Mouse (Mus musculus): ENCODE measurements at regions not wholly inside any gene's neighbourhood (a gene's known extent, or its start where the extent isn't known, plus 50 kb on each side); places are given as distances from the start of the nearest gene placed in this dataset.

DNA sequence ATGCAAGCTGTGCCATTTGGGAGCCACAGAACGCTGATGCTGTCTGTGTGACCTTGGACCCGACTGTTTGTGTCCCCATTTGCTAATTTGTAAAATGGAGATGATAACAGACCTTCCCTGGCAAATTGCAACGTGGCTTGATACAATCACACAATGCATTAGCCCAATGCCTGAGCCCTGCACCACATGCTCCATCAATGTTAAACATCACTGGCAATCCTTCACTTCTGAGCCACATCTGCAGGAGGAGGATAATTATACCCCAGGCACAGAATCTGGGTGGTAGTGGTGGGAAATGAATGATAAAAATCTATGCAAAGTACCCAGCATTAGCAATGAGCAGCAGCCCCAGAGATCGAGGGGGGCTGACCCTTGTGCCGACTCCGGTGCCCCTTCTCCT is 191.0 kb upstream of the Gjb5 start:
- ATAC-seq (ENCODE audit: extremely low read depth, insufficient number of reproducible peaks, low FRiP score, low TSS enrichment) = no peak
- Histone ChIP-seq H3K4me1 (0 out of 2 replicates have a peak, but pooled peaks cover 5% of the 10 kb centered on the region), H3K27ac (replicated peaks) (no peak overlapping the region), H3K9ac (no peak overlapping the region), H3K4me3 (no peak overlapping the region), H3K36me3 (no peaks in the 10 kb centered on the region), H3K27me3 (replicated peaks) (no peaks in the 10 kb centered on the region), H3K4me2 (no peak overlapping the region), H3K9me3 (no peaks in the 10 kb centered on the region)
- WGBS = 52% methylated on average over 6 of the region's 6 CpGs

- WGBS = 83% methylated on average over 6 of the region's 6 CpGs
These were observed 187.1 kb upstream of the Gjb5 start for GRCm38 (mm10) chr4:127545106-127545505.

DNA sequence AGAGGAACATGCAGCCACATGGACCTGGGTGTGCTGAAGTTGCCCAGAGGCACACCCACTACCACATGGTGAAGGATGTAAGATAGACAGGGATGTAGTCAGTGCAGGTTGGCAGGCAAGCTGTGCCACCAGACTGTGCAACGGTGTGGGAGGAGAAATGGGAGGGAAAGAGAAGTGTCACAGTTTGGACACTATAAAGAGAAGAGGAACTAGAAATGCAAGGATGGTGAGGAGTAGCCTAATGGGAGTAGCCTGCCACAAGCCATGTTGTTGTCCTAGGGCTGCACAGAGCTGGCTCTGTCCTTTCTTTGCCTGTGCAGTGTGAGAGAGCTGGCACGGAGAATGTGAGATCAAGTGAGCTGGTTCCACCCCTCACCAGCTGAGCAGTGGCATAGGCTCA is 185.3 kb upstream of the Gjb5 start:
- WGBS = 86% methylated on average over 2 of the region's 2 CpGs

More at GRCm38 (mm10) chr4:127545106-127545505, 187.1 kb upstream of the Gjb5 start:
- no peaks in the 10 kb centered on the region for H3K9me3 ChIP-seq
- H3K4me2 ChIP-seq = no peak overlapping the region
- 0 out of 2 replicates have a peak, but pooled peaks cover 5% of the 10 kb centered on the region for H3K4me1 ChIP-seq
- no peaks in the 10 kb centered on the region for H3K36me3 ChIP-seq
- no peak overlapping the region for H3K9ac ChIP-seq
- no peak overlapping the region for H3K4me3 ChIP-seq
- ATAC-seq (ENCODE audit: extremely low read depth, insufficient number of reproducible peaks, low FRiP score, low TSS enrichment) = no peak
- no peak overlapping the region for H3K27ac ChIP-seq (replicated peaks)
- no peaks in the 10 kb centered on the region for H3K27me3 ChIP-seq (replicated peaks)

GRCm38 (mm10) chr4:127542771-127543170 is 184.8 kb upstream of the Gjb5 start:
- Histone ChIP-seq H3K27ac (replicated peaks) (no peak overlapping the region), H3K4me2 (no peak overlapping the region), H3K4me1 (no peaks in the 10 kb centered on the region), H3K9ac (no peak overlapping the region), H3K36me3 (no peaks in the 10 kb centered on the region), H3K9me3 (no peaks in the 10 kb centered on the region), H3K27me3 (replicated peaks) (no peaks in the 10 kb centered on the region), H3K4me3 (no peak overlapping the region)
- ATAC-seq (ENCODE audit: extremely low read depth, insufficient number of reproducible peaks, low FRiP score, low TSS enrichment) = no peak
- WGBS = 59% methylated on average over 4 of the region's 4 CpGs

More for the DNA sequence above, 185.3 kb upstream of the Gjb5 start:
- H3K27ac ChIP-seq (replicated peaks) = no peak overlapping the region
- no peaks in the 10 kb centered on the region for H3K27me3 ChIP-seq (replicated peaks)
- H3K9ac ChIP-seq = no peak overlapping the region
- H3K4me3 ChIP-seq = no peak overlapping the region
- no peaks in the 10 kb centered on the region for H3K36me3 ChIP-seq
- no peaks in the 10 kb centered on the region for H3K4me1 ChIP-seq
- no peak overlapping the region for H3K4me2 ChIP-seq
- H3K9me3 ChIP-seq = no peaks in the 10 kb centered on the region
- no peak for ATAC-seq (ENCODE audit: extremely low read depth, insufficient number of reproducible peaks, low FRiP score, low TSS enrichment)

DNA sequence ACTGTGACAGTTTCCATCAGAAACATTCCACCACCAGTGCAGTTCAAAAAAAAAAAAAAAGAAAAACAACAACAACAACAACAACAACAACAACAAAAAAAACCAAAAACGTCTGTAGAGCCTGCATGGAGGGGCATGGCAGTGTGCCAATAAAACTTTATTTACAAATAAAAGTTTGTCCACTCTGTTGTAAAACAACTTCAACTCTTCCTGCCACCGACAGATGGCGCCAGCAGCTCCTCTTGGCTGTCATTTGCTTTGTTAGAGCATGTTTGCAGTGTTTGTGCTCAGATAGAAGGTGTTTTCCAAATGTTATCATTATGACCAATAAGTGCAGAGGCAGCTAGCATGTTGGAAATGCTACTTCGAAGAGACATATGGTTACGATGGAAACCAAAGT is 179.0 kb upstream of the Gjb5 start:
- Histone ChIP-seq H3K9me3 (0 out of 2 replicates have a peak, but pooled peaks cover 6% of the 10 kb centered on the region), H3K36me3 (no peaks in the 10 kb centered on the region), H3K27ac (replicated peaks) (no peak overlapping the region), H3K4me2 (no peak overlapping the region), H3K4me1 (no peaks in the 10 kb centered on the region), H3K4me3 (no peak overlapping the region), H3K27me3 (replicated peaks) (no peaks in the 10 kb centered on the region), H3K9ac (no peak overlapping the region)
- ATAC-seq (ENCODE audit: extremely low read depth, insufficient number of reproducible peaks, low FRiP score, low TSS enrichment) = no peak
- 44% methylated on average over 5 of the region's 5 CpGs for WGBS

DNA sequence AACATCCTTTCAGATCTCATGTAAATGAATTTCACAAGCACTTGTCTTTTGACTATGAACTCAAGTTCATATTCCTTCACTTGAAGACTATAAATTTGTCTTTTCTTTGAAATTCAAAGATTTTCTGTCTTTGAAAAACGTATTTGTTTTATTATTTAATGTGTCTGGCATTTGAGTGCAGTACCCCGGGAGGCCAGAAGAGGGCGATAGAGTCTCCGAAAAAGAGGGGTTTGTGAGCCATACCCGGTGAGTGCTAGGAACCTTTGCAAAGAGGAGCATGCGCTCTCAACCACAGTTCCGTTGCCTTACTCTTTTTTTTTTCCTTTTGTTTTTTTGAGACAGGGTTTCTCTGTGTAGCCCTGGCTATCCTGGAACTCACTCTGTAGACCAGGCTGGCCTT is 177.6 kb upstream of the Gjb5 start:
- H3K4me3 ChIP-seq = no peak overlapping the region
- ATAC-seq (ENCODE audit: extremely low read depth, insufficient number of reproducible peaks, low FRiP score, low TSS enrichment) = no peak
- H3K4me2 ChIP-seq = no peak overlapping the region
- 63% methylated on average over 7 of the region's 7 CpGs for WGBS
- H3K9ac ChIP-seq = no peak overlapping the region
- H3K27ac ChIP-seq (replicated peaks) = no peak overlapping the region
- 0 out of 2 replicates have a peak, but pooled peaks cover 6% of the 10 kb centered on the region for H3K9me3 ChIP-seq
- no peaks in the 10 kb centered on the region for H3K36me3 ChIP-seq
- H3K27me3 ChIP-seq (replicated peaks) = no peaks in the 10 kb centered on the region
- no peaks in the 10 kb centered on the region for H3K4me1 ChIP-seq

- Histone ChIP-seq H3K4me1 (no peaks in the 10 kb centered on the region), H3K9ac (no peak overlapping the region), H3K27ac (replicated peaks) (no peak overlapping the region), H3K36me3 (no peaks in the 10 kb centered on the region), H3K27me3 (replicated peaks) (no peaks in the 10 kb centered on the region), H3K4me3 (no peak overlapping the region), H3K4me2 (no peak overlapping the region), H3K9me3 (0 out of 2 replicates have a peak, but pooled peaks cover 6% of the 10 kb centered on the region)
- no peak for ATAC-seq (ENCODE audit: extremely low read depth, insufficient number of reproducible peaks, low FRiP score, low TSS enrichment)
- WGBS = 88% methylated on average over 3 of the region's 3 CpGs
These were observed 176.4 kb upstream of the Gjb5 start for GRCm38 (mm10) chr4:127534411-127534810.

DNA sequence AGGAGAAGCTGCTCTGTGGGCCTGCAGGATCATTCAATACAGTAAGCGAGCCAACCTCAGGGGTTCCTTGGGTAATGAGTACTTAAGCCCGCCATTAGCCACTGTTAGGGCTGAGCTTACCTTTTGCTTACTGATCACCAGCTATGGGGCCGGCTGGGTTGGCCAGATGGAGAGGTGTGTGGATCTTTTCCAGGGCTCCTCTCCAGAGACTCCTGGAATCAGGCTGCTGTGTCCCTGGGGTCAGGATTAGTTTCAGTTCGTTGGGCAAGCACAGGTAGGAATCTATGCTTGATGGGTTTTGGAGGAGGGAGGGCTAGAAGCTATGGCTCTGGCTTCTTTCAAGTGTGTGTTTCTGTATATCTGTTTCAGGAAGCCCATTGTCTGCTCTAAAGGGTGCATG is 175.7 kb upstream of the Gjb5 start:
- Histone ChIP-seq H3K4me1 (no peaks in the 10 kb centered on the region), H3K27me3 (replicated peaks) (no peaks in the 10 kb centered on the region), H3K27ac (replicated peaks) (no peak overlapping the region), H3K4me2 (no peak overlapping the region), H3K4me3 (no peak overlapping the region), H3K9me3 (0 out of 2 replicates have a peak, but pooled peaks cover 6% of the 10 kb centered on the region), H3K36me3 (no peaks in the 10 kb centered on the region), H3K9ac (no peak overlapping the region)
- ATAC-seq (ENCODE audit: extremely low read depth, insufficient number of reproducible peaks, low FRiP score, low TSS enrichment) = no peak
- 64% methylated on average over 4 of the region's 4 CpGs for WGBS

DNA sequence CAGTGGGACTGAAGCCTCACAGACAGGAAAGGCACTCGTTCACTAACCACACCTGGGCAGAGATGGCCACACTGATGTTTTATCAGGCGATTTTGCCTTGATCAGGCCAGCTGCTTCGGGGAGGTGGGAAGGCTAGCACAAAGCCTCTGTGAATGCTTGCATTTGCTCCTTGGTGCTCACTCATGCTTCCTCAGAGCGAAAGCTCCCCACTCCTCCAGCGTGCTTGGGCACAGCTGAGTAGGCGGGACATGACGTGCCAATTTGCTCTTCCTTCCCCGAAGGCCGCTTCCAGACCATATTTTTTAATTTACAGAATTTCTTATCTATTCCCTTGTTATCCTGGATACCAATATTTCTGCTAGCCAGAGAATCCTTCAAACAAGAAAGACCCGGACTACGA is 172.8 kb upstream of the Gjb5 start:
- Histone ChIP-seq H3K27me3 (replicated peaks) (no peaks in the 10 kb centered on the region), H3K27ac (replicated peaks) (no peak overlapping the region), H3K4me3 (no peak overlapping the region), H3K4me2 (no peak overlapping the region), H3K36me3 (no peaks in the 10 kb centered on the region), H3K9me3 (0 out of 2 replicates have a peak, but pooled peaks cover 6% of the 10 kb centered on the region), H3K9ac (no peak overlapping the region), H3K4me1 (no peaks in the 10 kb centered on the region)
- no peak for ATAC-seq (ENCODE audit: extremely low read depth, insufficient number of reproducible peaks, low FRiP score, low TSS enrichment)
- WGBS = 70% methylated on average over 11 of the region's 11 CpGs

DNA sequence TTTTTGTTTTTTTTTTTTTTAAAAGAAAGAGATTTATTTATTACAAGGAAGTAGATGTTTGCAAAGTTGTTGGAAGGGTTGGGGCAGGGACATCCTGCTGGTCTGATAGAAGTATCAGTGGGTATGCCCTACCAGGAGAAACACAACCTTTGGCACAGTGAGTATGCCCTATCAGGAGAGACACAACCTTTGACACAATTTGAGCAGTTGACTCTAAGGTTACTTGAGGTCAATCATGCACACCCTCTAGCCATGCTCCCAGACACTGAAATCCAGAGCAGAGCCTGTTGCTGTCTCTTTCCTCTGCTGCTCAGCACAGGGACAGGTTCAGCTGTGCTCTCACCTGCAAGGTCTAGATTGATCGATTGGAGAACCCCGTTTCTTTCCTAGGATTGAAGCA is 164.2 kb upstream of the Gjb5 start:
- H3K4me1 ChIP-seq = no peaks in the 10 kb centered on the region
- WGBS = 77% methylated on average over 2 of the region's 2 CpGs
- no peaks in the 10 kb centered on the region for H3K27me3 ChIP-seq (replicated peaks)
- H3K9me3 ChIP-seq = no peaks in the 10 kb centered on the region
- H3K36me3 ChIP-seq = no peaks in the 10 kb centered on the region
- H3K9ac ChIP-seq = no peak overlapping the region
- no peak overlapping the region for H3K4me2 ChIP-seq
- H3K4me3 ChIP-seq = no peak overlapping the region
- no peak overlapping the region for H3K27ac ChIP-seq (replicated peaks)
- no peak for ATAC-seq (ENCODE audit: extremely low read depth, insufficient number of reproducible peaks, low FRiP score, low TSS enrichment)

DNA sequence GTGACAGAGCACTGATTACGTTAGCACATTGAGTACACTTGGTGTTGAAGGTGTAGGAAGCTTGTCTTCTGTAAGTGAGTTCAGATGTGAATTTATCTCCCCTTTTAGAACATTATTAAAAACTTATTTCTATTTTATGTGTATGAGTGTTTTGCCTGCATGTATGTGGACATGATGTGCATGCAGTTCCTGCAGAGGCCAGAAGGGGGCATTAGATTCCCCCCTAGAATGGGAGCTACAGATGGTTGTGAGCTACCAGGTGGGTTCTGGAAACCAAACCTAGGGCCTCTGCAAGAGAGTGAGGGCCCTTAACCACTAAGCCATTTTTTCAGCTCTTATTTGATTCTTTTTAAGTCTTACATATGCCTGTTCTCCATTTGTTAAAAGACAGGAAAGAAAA is 160.0 kb upstream of the Gjb5 start:
- ATAC-seq (ENCODE audit: extremely low read depth, insufficient number of reproducible peaks, low FRiP score, low TSS enrichment) = no peak
- Histone ChIP-seq H3K27me3 (replicated peaks) (no peaks in the 10 kb centered on the region), H3K9me3 (no peaks in the 10 kb centered on the region), H3K4me1 (no peaks in the 10 kb centered on the region), H3K4me3 (no peak overlapping the region), H3K9ac (no peak overlapping the region), H3K27ac (replicated peaks) (no peak overlapping the region), H3K4me2 (no peak overlapping the region), H3K36me3 (no peaks in the 10 kb centered on the region)
- 83% methylated on average over 1 of the region's 1 CpGs for WGBS

DNA sequence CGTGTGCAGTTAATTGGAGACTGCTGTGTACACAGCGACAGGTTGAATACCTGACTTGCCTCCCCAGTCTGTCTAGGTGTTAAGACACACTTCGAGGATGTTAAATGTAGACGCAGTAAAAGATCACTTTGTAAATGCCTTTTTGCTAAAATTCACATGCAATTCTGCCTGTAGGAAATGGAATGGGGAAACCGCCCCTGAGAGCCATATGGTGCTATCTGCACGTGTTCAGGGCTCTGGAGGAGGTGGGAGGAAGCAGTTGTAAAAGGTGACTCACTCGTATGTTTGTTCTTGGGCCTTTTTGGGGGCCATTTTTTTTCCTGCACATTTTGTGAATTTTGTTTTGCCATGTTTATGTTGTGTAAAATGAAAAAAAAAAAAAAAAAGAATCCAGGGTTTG is 159.6 kb upstream of the Gjb5 start:
- no peak overlapping the region for H3K27ac ChIP-seq (replicated peaks)
- no peaks in the 10 kb centered on the region for H3K9me3 ChIP-seq
- H3K4me2 ChIP-seq = no peak overlapping the region
- no peak overlapping the region for H3K4me3 ChIP-seq
- H3K4me1 ChIP-seq = no peaks in the 10 kb centered on the region
- H3K9ac ChIP-seq = no peak overlapping the region
- no peaks in the 10 kb centered on the region for H3K36me3 ChIP-seq
- WGBS = 71% methylated on average over 7 of the region's 7 CpGs
- no peak for ATAC-seq (ENCODE audit: extremely low read depth, insufficient number of reproducible peaks, low FRiP score, low TSS enrichment)
- no peaks in the 10 kb centered on the region for H3K27me3 ChIP-seq (replicated peaks)

Data from heart, embryonic 13.5 days (tissue).